Mouse (Mus musculus) 3134 (cell line): ENCODE data around the gene Mex3a.
"Not testable (repeated sequence)": the region's sequence is repeated elsewhere in the genome, so short reads cannot be mapped to it uniquely, and the experiment has no call there.

ENCODE experiments used
- DNase-seq: peaks from one replicate; pipeline ENCODE4 v3.0.0-alpha.2; 2011; ENCODE audit warnings: low spot score; ENCODE audit not compliant: insufficient read length; ENCODE audit errors: extremely low read depth

Mex3a gene

DNA sequence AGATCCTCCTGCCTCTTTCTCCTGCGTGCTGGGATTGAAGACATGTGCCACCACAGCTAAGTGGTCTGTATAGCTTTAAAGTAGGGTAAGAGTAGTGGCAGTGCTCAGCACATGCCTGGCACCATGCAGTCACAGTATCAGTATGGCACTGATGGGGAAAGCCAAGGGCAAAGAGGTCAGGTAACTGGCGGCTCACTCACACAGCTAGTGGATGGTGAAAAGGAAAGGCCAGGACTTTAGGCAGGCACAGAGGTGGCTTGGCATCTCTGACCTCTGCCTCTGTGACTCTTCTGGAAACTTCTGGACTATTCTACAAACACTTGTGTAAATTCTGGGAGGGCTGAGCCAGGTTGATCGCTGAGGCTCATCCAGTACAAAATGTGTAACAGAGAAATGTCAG, 33.9 kb downstream of the Mex3a start:
- DNase-seq: no peak

DNA sequence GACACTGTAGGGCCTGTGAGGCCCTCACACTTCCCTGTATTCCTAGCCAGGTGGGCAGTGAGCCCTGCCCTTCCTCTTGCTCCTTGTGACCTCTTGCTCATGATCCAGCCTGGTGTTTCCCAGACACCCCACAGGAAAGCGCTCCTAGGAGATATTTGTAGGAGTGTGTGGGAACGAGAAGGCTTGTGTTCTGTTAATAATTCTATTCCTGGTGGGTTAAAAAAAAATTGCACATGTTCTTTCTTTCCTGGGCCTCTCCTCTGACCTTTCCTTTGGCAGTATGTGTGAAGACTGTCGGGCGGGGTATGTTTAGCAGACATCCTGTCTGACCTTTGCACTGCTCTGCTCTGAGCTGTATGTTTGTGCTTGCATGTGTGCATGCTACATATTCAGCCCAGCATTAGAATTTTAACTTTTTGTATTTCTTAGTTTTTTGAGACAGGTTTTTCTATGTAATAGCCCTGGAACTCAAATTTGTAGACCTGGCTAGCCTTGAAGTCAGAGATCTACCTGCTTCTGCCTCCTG, 34.4 kb downstream of the Mex3a start:
- DNase-seq: no peak

DNA sequence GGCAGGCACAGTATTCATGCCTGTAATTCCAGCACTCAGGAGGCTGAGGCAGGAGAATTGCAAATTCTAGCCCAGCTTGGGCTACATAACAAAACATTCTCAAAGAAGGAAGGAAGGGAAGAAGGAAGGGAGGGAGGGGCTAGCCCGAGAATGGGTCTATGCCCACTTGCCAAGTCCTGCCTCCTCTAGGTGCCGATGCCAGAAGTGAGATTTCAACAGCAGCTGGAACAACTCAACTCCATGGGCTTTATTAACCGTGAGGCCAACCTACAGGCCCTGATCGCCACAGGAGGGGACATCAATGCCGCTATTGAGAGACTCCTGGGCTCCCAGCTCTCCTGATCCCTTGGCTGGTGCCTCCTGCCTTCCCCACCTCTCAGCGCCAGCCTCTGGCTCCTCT, 35.7 kb downstream of the Mex3a start:
- no peak for DNase-seq

DNA sequence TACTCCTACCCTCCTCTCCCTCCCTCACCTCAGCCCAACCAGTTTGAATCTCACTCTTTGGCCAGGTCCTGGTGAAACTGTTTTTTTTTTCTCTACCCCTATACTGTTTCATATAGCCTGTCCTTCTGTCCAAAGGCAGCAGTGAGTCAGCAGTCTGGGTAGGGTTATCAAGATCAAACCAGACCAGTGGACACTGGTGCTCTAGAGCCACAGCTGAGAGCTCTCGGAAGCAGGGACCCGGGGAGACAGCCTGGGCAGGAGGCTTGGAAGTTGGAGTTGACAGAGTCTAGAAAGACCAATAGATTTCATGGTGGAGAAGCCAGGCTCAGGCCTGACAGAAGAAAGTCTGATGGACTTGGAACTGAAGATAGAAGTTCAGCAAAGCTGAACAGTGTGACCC, 36.4 kb downstream of the Mex3a start:
- no peak for DNase-seq

DNA sequence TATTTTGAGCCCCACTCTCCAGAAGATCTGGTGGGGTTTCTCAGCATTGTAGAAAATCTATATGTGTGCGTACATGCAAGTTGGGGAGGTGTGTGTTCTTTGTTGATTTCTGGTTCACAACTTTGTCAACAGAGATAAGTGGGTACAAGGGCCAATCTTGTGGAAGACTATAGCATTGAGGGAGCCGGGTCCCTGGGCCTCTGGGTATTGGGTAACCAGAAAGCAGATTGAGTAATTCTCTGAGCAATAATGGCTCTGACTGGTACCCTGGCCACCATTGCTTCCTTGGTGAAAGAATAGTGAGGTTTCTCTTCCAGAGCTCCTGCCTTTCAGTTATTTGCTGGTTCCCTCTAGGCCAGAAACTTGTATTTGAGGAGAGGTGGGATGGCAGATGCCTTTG, 36.9 kb downstream of the Mex3a start:
- DNase-seq: no peak

DNA sequence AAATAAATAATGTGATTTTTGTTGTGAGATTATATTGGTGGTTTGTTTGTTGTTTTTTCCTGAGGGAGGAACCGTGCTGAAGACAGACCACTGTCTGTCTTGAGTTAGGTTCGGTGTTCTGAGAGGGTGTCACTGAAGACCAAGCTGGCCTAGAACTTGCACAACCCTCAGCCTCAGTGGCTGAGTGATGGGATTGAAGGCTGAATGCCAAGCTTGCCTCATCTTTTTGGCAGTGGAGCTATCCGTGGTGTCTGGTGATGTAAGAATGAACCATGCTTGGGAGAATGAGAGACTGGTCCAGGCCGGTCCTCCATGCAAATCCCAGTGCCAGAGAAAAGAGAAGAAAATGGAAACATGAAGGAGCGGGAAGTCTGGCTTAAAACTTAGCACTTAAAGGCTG, 37.5 kb downstream of the Mex3a start:
- no peak for DNase-seq

DNA sequence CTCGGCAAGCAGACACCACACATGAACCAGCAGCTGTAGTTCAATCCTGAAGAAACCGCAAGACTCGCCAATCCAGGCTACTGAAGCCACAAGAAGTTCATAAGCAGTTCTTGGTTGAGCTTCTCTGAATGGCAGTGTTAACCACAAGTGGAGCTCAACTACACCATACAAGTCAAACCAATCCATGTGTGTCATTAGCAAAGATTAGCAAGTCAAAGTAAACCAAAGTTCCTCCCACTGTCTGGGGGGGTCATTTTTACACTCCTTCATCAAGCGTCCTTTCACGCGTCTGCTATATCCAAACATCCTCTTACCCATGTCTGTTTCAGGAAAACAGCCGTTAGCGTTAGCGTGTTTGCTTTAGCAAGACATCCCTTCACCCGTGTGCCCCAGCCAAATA, 38.1 kb downstream of the Mex3a start:
- DNase-seq: no peak

DNA sequence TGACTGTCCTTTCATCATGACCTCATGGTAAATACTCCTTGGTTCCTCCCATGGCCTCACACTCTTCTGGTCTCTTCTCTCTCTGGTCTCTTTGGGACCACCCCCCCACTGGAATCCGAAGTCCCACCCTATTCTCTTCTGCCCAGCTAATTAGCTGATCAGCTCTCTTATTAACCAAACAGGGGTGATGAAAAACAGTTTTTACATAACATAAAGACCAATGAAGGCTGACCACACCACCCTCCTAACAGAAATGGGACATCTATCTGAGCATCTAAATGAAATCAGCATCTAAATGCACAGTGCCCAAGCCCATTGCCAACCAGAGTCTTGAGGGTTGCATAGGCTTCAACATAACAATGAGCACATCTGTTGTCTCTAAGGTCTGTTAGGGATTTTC, 39.7 kb downstream of the Mex3a start:
- no peak for DNase-seq

DNA sequence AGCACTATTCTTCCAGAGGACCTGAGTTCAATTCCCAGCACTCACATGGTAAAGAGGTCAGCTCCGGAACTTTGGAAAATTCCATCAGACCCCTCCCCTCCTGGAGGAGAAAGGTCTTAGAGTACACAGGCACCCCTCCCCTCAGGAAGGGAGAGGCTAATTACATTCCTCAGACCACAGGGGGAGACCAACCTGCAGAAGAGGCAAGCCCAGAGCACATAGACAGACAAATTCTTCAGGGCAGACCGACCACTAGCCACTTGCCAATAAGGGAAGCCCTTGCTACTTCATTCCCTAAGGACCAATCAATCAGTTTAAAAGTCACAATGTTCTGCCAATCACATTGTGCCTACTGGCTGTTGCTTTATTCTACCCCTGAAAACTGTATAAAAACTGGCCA, 40.6 kb downstream of the Mex3a start:
- no peak for DNase-seq

DNA sequence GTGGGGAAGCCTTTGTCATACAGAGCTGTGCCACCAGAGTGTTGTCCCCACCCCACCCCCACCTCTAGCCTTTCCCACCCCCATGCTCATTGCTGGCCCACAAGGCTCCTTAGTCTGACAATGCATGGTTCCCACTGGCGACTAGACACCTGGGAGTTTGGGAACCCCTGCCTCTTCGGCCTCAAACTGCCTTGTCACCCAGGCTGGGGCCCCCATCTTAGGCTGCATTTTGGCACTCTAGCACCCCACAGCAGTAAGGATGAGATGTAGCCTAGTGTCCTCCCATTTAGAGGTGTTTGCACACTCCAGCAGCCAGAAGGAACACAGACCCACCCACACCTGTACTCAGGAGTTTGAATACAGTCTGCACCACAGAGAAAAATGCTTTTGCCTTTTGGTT, 41.6 kb downstream of the Mex3a start:
- DNase-seq: no peak

DNA sequence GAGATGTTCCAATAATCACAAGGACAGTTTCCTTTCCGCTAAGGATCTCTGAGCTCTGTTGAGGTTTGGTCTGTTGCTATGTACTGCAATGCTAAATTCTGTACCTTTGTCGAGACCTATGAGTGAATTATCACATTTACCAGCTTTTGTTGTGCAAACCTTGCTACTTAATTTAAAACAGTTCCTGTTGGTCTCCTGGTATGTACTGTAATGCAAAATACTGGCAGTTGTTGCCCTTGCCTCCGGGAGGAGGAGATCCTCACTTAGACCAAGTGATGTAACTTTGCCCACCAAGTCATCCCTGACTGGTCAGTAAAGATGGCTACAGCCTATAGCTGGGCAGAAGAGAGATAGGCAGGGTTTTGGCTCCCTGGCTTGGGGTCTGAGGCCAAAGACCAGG, 43.3 kb downstream of the Mex3a start, which contains the start of gene Ssr2:
TSS of gene Ssr2 (plus strand) at position 337 of the 400 bp plus-strand sequence.
- no peak for DNase-seq

DNA sequence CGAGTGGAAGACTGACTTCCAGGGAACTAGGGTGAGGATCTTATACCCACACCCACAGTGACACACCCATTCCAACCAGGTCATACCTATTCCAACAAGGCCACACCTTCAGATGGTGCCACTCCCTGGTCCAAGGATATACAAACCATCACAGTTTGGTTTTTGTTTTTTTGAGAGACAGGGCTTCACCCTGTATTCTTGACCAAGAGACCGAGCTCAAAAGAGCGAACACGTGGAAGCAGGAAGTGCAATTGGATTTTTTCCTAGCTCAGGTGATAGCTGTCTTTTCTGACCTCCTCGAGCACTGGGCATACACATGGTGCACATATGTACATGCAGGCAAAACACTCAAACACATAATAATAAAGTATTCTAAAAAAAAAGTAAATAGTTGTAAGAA, 45.7 kb downstream of the Mex3a start:
- not testable (repeated sequence) for DNase-seq

DNA sequence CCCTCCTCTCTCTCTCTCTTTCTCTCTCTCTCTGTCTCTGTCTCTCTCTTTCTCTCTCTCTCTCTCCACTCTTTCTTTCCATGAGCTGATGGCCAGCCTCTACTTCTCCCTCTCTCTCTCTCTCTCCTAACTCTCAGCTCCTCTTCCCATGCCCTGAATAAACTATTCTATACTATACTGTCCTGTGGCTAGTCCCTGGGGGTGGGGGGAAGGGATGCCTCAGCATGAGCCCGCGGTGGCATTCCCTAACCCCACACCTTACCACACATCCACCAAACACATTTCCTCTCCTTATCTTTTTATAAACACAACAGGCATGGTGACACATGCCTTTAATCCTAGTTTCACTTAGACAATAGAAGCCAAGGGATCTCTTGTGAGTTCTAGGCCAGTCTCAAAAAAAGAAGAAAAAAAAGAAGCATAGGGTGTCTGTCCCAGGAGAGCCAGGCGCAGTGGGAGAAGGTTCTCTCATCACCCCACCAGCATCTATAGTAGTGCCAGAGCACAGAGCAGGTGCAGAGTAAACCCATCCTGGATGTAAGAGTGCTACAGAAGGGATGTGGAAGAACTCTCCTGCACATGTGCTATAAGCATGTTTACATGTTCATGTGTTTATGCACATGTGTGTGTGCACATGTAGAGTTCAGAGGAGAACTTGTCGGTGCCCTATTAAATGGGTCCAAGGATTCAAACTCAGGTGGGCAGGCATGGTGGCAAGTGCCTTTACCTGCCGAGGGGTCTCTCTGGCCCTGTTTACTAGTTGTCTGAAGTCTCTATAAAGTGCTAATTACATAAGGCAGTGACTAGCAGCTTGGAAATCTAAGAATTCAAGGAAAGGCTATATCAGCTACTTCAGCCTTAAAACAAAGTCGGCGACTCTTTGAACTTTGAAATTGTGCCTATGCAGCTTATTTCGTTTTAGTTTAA, 46.6 kb downstream of the Mex3a start:
- DNase-seq: no peak

DNA sequence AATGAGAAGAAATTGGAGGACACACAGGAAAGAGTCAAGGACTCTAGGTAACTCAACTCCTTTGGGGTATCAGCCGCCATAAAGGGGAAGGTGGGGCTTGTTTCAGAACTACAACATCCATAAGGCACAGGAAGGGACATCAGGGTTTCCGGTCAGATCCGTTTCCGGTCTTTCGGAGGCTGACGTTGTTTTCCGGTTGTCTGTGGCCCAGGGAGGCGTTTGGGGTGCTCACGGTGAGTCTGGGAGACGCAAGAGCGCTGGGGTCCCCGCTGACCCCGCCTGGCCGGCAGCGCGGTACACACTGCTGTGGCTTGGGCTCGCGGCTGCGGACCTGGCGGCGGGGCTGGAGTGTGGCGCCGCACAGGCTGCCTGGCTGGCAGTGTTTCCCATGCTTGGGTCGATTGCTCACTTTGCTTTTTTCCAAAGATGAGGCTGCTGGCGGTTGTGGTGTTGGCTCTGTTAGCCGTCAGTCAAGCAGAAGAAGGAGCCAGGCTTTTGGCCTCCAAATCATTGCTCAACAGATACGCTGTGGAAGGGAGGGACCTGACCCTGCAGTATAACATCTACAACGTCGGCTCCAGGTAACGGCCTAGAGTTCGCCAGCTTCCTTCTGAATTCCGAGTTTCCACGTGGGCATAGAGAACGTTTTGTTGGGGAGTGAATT, 47.4 kb downstream of the Mex3a start:
- peak; percentile 80 for DNase-seq

DNA sequence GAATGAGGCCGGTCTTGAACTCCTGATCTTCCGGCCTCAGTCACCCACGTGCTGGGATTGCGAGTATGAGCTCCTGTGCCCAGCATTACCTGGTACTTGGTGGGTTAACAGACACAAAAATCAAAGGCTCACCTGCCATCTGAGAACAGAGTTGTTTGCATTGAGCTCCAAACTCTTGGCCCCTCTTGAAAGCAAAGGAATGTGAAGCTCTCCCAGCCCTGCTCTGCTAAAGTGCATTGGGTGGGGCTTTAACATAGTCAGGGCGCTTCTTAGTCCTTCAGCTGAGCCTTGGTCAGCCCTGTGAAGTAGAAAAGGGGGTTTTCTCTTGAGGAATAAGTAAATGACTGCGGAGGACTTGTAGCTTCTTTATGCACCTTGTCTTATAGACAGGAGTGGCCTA, 53.6 kb downstream of the Mex3a start:
- DNase-seq: no peak

DNA sequence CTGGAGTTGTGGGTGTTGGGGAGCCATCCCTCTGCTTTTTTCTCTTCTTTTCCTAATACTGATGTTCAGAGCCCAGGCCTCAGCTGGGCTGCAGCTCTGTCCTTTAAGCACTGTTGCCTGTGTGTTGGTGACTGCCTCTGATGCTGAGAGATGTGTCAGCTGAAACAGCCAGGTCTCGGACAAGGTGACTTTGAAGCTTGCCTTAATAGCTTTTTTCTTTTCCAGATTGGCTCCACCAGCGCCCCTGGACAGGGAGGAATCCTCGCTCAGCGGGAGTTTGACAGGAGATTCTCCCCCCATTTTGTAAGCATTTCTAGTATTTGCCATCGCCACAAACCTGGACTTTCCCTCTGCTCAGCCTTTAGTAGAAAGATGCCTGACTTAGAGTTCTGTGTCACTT, 54.4 kb downstream of the Mex3a start:
- no peak for DNase-seq

DNA sequence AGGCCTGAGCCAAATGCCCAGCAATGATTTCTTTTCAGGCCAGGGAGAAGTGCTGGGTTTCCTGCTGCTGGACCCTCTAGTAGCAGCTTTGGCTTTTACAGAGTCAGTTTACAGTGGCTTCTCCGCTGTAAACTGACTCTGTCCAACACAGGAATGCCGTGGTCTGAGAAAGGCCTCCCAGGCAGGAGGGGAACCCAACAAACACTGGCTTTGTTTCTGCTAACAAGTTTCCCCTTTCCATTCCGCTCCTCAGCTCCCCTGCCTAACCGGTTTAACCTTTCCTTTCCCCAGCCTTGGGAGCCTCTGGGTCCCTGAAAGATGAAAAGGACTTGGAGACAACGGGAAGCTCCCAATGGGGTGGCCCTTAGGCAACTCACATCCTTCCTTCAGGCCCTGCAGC, 58.1 kb downstream of the Mex3a start:
- no peak for DNase-seq
